Mouse (Mus musculus) hindbrain, postnatal 0 days (tissue): ENCODE results near the gene Sez6l2. TPM values are rescaled to one million over a fixed set of nuclear protein-coding genes. Genes with fewer than 3 reads are reported as not detected.

Experiments
- ATAC-seq: fragments of 200-750 bp; cut with Nextera tagmentation; 2 replicates; pipeline ENCODE4 v1.8.0; 2017; ENCODE audit warnings: mild to moderate bottlenecking, moderate TSS enrichment, moderate library complexity
- DNase-seq: peaks from one replicate; pipeline ENCODE4 v3.0.0-alpha.2; 2015; ENCODE audit warnings: low spot score
- H3K27ac ChIP-seq: fragments of 300-500 bp; sonication (generic); 2 replicates; pipeline ENCODE4 v1.5.1; 2014; ENCODE audit warnings: mild to moderate bottlenecking
- H3K27me3 ChIP-seq: fragments of 300-500 bp; sonication (generic); 2 replicates; pipeline ENCODE4 v1.6.1; 2014; ENCODE audit warnings: low read length, mixed read lengths; ENCODE audit not compliant: insufficient read depth
- H3K36me3 ChIP-seq: fragments of 300-500 bp; sonication (generic); 2 replicates; pipeline ENCODE4 v1.6.1; 2014; ENCODE audit warnings: low read length, mixed read lengths; ENCODE audit not compliant: insufficient read depth
- H3K4me1 ChIP-seq: fragments of 300-500 bp; sonication (generic); 2 replicates; pipeline ENCODE4 v1.6.1; 2014; ENCODE audit warnings: antibody characterized with exemption, low read length, mixed read lengths; ENCODE audit not compliant: insufficient read depth
- H3K4me2 ChIP-seq: fragments of 300-500 bp; sonication (generic); 2 replicates; pipeline ENCODE4 v1.6.1; 2014; ENCODE audit warnings: low read depth, mild to moderate bottlenecking, low read length, moderate library complexity, mixed read lengths
- H3K4me3 ChIP-seq: fragments of 300-500 bp; sonication (generic); 2 replicates; pipeline ENCODE4 v1.5.1; 2014; ENCODE audit warnings: low read length
- H3K9ac ChIP-seq: fragments of 300-500 bp; sonication (generic); replicated peaks from 2 replicates; pipeline ENCODE4 v1.6.1; 2014; ENCODE audit warnings: mild to moderate bottlenecking, low read length, moderate library complexity, mixed read lengths
- H3K9me3 ChIP-seq: fragments of 300-500 bp; sonication (generic); 2 replicates; pipeline ENCODE4 v1.6.1; 2016; ENCODE audit warnings: low read length, mixed read lengths
- CTCF ChIP-seq: IDR thresholded peaks from 2 replicates; pipeline ENCODE4 v1.5.1; 2016; ENCODE audit warnings: antibody characterized with exemption, control low read depth, low read depth
- WGBS: fragments of 180-500 bp; shearing (Covaris S2); extraction: QIAGEN DNeasy Blood & Tissue Kit; methylation state at CpG from one replicate; pipeline ENCODE4 v1.1.7; 2014; 5-methylcytosine and 5-hydroxymethylcytosine counted together
- polyA plus RNA-seq: library from polyadenylated mRNA; unstranded; fragments of >200 nt; fragmentation: Nextera tagmentation; extraction: Ambion mirVana; gene quantifications from 2 replicates; pipeline ENCODE4 v1.2.1, GENCODE M21; 2015
- total RNA-seq: library from RNA; depleted of rRNA; stranded (reverse); fragments of >200 nt; gene quantifications from 2 replicates; pipeline ENCODE4 v1.2.3, GENCODE M21; 2014

The Sez6l2 gene
- total and polyA plus RNA-seq, 2 experiments from 2014 or later: 66.5 to 253 TPM

DNA sequence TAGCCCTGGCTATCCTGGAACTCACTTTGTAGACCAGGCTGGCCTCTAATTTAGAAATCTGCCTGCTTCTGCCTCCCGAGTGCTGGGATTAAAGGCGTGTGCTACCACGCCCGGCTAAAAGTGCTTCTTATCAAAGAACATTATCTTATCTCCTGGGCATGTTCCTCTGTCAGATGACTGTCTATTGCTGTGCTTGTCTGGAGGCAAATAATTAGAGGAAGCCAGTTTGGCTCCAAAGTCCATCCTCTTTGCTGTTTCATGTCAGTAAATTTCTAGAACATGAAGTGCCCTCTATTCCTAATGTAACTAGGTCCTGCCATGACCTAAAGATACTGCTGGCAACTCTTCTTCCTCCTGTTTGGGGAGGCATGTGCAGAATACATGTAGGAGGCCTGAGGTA is 31.7 kb downstream of the Sez6l2 start:
- 93% methylated on average over 4 of the region's 4 CpGs for WGBS
- H3K9me3 ChIP-seq: no peaks in the 10 kb centered on the region
- DNase-seq: no peak

DNA sequence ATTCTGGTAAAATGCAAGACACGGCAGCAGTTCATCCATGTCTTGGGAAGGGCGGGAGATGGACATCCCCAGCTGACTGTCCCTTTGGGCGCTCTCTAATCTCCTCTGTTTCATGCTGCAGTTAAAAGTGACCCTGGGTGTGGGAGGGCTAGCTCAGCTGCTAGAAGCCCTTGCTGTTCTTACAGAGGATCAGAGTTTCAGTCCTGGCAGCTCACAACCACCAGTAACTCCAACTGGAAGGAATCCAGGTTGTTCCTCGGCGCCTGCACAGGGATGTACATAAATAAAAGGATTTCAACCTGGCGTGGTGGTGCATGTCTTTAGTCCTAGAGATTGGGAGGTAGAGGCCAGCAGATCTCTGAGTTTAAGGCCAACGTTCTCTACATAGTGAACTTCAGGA is 32.8 kb downstream of the Sez6l2 start:
- no peak for ATAC-seq
- no peak for TF ChIP-seq CTCF
- no peak overlapping the region for H3K27ac ChIP-seq
- WGBS: 81% methylated on average over 7 of the region's 7 CpGs
- no peak for DNase-seq
- H3K36me3 ChIP-seq: peaks cover 25% of the 10 kb centered on the region
- H3K4me1 ChIP-seq: 0 out of 2 replicates have a peak, but pooled peaks cover under 1% of the 10 kb centered on the region
- no peaks in the 10 kb centered on the region for H3K27me3 ChIP-seq
- H3K9me3 ChIP-seq: no peaks in the 10 kb centered on the region
- no peak overlapping the region for H3K4me3 ChIP-seq
- no peak overlapping the region for H3K4me2 ChIP-seq
- H3K9ac ChIP-seq: no peak overlapping the region

More for the DNA sequence above, 31.7 kb downstream of the Sez6l2 start:
- ATAC-seq: no peak
- no peak overlapping the region for H3K4me3 ChIP-seq
- no peak overlapping the region for H3K4me2 ChIP-seq
- peaks cover 5% of the 10 kb centered on the region; the same call in 1 of the 2 replicates for H3K4me1 ChIP-seq
- H3K27me3 ChIP-seq: no peaks in the 10 kb centered on the region
- no peak overlapping the region for H3K9ac ChIP-seq
- peaks cover 28% of the 10 kb centered on the region for H3K36me3 ChIP-seq
- no peak overlapping the region for H3K27ac ChIP-seq
- no peak for TF ChIP-seq CTCF

DNA sequence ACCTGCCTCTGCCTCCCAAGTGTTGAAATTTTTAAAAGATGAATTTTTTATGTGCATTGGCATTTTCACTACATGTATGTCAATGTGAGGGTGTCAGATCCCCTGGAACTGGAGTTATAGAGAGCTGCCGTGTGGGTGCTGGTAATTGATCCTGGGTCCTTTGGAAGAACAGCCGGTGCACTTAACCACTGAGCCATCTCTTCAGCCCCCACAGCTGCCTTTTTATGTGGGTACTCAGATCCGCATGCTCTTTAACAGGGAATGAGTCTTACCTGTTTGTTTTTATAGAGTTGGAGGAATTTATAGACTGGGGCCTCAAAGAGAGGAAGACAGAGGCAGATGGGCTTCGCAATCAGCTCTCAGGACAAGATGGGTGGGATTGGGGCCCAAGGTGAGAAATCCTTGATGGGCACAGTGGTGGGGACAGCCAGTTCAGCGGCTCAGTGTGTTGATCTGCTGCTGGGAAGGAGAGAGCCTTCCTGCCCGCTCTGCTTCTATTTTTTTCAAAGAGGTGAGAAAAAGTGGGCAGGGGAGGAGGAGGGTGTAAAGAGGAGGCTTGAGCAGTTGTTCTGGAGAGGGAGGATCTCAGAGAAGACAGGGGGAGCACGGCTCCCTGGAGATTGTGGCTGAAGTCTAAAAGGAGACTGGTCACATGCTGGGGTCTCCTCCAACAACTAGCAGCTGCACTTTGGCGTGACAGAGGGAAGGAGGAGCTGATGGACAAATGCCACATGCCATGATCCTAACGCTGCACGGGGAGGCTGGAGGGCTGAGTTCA is 34.5 kb downstream of the Sez6l2 start:
- no peak overlapping the region for H3K4me3 ChIP-seq
- WGBS: 57% methylated on average over 10 of the region's 10 CpGs
- H3K4me1 ChIP-seq: no peaks in the 10 kb centered on the region
- no peak for TF ChIP-seq CTCF
- no peak for ATAC-seq
- H3K4me2 ChIP-seq: no peak overlapping the region
- H3K27ac ChIP-seq: no peak overlapping the region
- peaks cover 8% of the 10 kb centered on the region; the same call in 1 of the 2 replicates for H3K36me3 ChIP-seq
- H3K9ac ChIP-seq: no peak overlapping the region
- no peaks in the 10 kb centered on the region for H3K27me3 ChIP-seq
- no peak for DNase-seq
- no peaks in the 10 kb centered on the region for H3K9me3 ChIP-seq

GRCm38 (mm10) chr7:126986319-126986718 is 36.0 kb downstream of the Sez6l2 start:
- no peak overlapping the region for H3K27ac ChIP-seq
- no peak overlapping the region for H3K9ac ChIP-seq
- no peaks in the 10 kb centered on the region for H3K27me3 ChIP-seq
- peak; percentile 69 for TF ChIP-seq CTCF
- H3K9me3 ChIP-seq: no peaks in the 10 kb centered on the region
- peak; percentile 73 for ATAC-seq
- H3K4me2 ChIP-seq: no peak overlapping the region
- DNase-seq: peak; percentile 56
- 43% methylated on average over 9 of the region's 9 CpGs for WGBS
- no peaks in the 10 kb centered on the region; the same call in 1 of the 2 replicates for H3K36me3 ChIP-seq
- no peaks in the 10 kb centered on the region for H3K4me1 ChIP-seq
- no peak overlapping the region for H3K4me3 ChIP-seq

- H3K4me3 ChIP-seq: no peak overlapping the region
- H3K36me3 ChIP-seq: no peaks in the 10 kb centered on the region
- no peaks in the 10 kb centered on the region for H3K27me3 ChIP-seq
- no peak overlapping the region for H3K9ac ChIP-seq
- no peaks in the 10 kb centered on the region for H3K9me3 ChIP-seq
- ATAC-seq (no peak), DNase-seq (no peak)
- H3K4me1 ChIP-seq: no peaks in the 10 kb centered on the region
- WGBS: 72% methylated on average over 8 of the region's 8 CpGs
- H3K4me2 ChIP-seq: no peak overlapping the region
- no peak overlapping the region for H3K27ac ChIP-seq
- no peak for TF ChIP-seq CTCF
These were observed 38.5 kb downstream of the Sez6l2 start for GRCm38 (mm10) chr7:126988816-126989215.

- ATAC-seq: no peak
- H3K4me2 ChIP-seq: no peak overlapping the region
- no peak overlapping the region for H3K27ac ChIP-seq
- H3K4me1 ChIP-seq: no peaks in the 10 kb centered on the region
- no peak overlapping the region for H3K4me3 ChIP-seq
- no peak for DNase-seq
- 82% methylated on average over 4 of the region's 4 CpGs for WGBS
- no peak overlapping the region for H3K9ac ChIP-seq
- 0 out of 2 replicates have a peak, but pooled peaks cover 2% of the 10 kb centered on the region for H3K9me3 ChIP-seq
- H3K36me3 ChIP-seq: no peaks in the 10 kb centered on the region
- no peaks in the 10 kb centered on the region for H3K27me3 ChIP-seq
- no peak for TF ChIP-seq CTCF
These were observed 46.1 kb downstream of the Sez6l2 start for GRCm38 (mm10) chr7:126996449-126996848.

GRCm38 (mm10) chr7:126999568-126999967 is 49.2 kb downstream of the Sez6l2 start:
- no peak for DNase-seq
- no peaks in the 10 kb centered on the region for H3K27me3 ChIP-seq
- 81% methylated on average over 10 of the region's 10 CpGs for WGBS
- H3K4me2 ChIP-seq: no peak overlapping the region
- ATAC-seq: no peak
- H3K4me1 ChIP-seq: no peaks in the 10 kb centered on the region
- no peaks in the 10 kb centered on the region for H3K36me3 ChIP-seq
- 0 out of 2 replicates have a peak, but pooled peaks cover 2% of the 10 kb centered on the region for H3K9me3 ChIP-seq
- H3K4me3 ChIP-seq: no peak overlapping the region
- H3K9ac ChIP-seq: no peak overlapping the region
- no peak overlapping the region for H3K27ac ChIP-seq
- TF ChIP-seq CTCF: no peak
